Mouse (Mus musculus): Measurements from ENCODE around the gene Epas1. TPM values are rescaled to one million over a fixed set of nuclear protein-coding genes. Genes with fewer than 3 reads are reported as not detected.

Gene Epas1
- polyA plus RNA-seq, 1 experiment = 19.2 TPM

- TF ChIP-seq CTCF (IDR thresholded peaks at IDR 0.05; ENCODE audit: borderline replicate concordance, extremely low read depth, insufficient read depth, insufficient read length) (no peak), POLR2A (IDR thresholded peaks at IDR 0.05; ENCODE audit: borderline replicate concordance, extremely low read depth, insufficient read depth, insufficient read length, poor library complexity, severe bottlenecking) (no peak)
- no peak for DNase-seq (ENCODE audit: low read depth)
Observed at GRCm38 (mm10) chr17:86798460-86798859, 45.0 kb downstream of the Epas1 start.

GRCm38 (mm10) chr17:86798951-86799350, 45.5 kb downstream of the Epas1 start:
- no peak for DNase-seq (ENCODE audit: low read depth)
- TF ChIP-seq CTCF (IDR thresholded peaks at IDR 0.05; ENCODE audit: borderline replicate concordance, extremely low read depth, insufficient read depth, insufficient read length) (no peak), POLR2A (IDR thresholded peaks at IDR 0.05; ENCODE audit: borderline replicate concordance, extremely low read depth, insufficient read depth, insufficient read length, poor library complexity, severe bottlenecking) (no peak)

GRCm38 (mm10) chr17:86800535-86800934, 47.0 kb downstream of the Epas1 start:
- DNase-seq (ENCODE audit: low read depth) = no peak
- TF ChIP-seq POLR2A (IDR thresholded peaks at IDR 0.05; ENCODE audit: borderline replicate concordance, extremely low read depth, insufficient read depth, insufficient read length, poor library complexity, severe bottlenecking) (no peak), CTCF (IDR thresholded peaks at IDR 0.05; ENCODE audit: borderline replicate concordance, extremely low read depth, insufficient read depth, insufficient read length) (no peak)

GRCm38 (mm10) chr17:86801213-86801815, 47.8 kb downstream of the Epas1 start:
- DNase-seq (ENCODE audit: low read depth) = peak; percentile 47
- TF ChIP-seq CTCF (IDR thresholded peaks at IDR 0.05; ENCODE audit: borderline replicate concordance, extremely low read depth, insufficient read depth, insufficient read length) (no peak), POLR2A (IDR thresholded peaks at IDR 0.05; ENCODE audit: borderline replicate concordance, extremely low read depth, insufficient read depth, insufficient read length, poor library complexity, severe bottlenecking) (no peak)

- no peak for TF ChIP-seq CTCF (IDR thresholded peaks at IDR 0.05; ENCODE audit: borderline replicate concordance, extremely low read depth, insufficient read depth, insufficient read length)
- no peak for TF ChIP-seq POLR2A (IDR thresholded peaks at IDR 0.05; ENCODE audit: borderline replicate concordance, extremely low read depth, insufficient read depth, insufficient read length, poor library complexity, severe bottlenecking)
- peak; percentile 45 for DNase-seq (ENCODE audit: low read depth)
Observed at GRCm38 (mm10) chr17:86801876-86802275, 48.4 kb downstream of the Epas1 start.

- DNase-seq (ENCODE audit: low read depth) = no peak
- TF ChIP-seq POLR2A (IDR thresholded peaks at IDR 0.05; ENCODE audit: borderline replicate concordance, extremely low read depth, insufficient read depth, insufficient read length, poor library complexity, severe bottlenecking) (no peak), CTCF (IDR thresholded peaks at IDR 0.05; ENCODE audit: borderline replicate concordance, extremely low read depth, insufficient read depth, insufficient read length) (peak; percentile 14; the same call in 1 of the 2 replicates)
Observed at GRCm38 (mm10) chr17:86802351-86802985, 49.0 kb downstream of the Epas1 start.

- DNase-seq (ENCODE audit: low read depth) = no peak
- no peak for TF ChIP-seq POLR2A (IDR thresholded peaks at IDR 0.05; ENCODE audit: borderline replicate concordance, extremely low read depth, insufficient read depth, insufficient read length, poor library complexity, severe bottlenecking)
Observed at GRCm38 (mm10) chr17:86803147-86803546, 49.6 kb downstream of the Epas1 start.

- no peak for DNase-seq (ENCODE audit: low read depth)
- TF ChIP-seq POLR2A (IDR thresholded peaks at IDR 0.05; ENCODE audit: borderline replicate concordance, extremely low read depth, insufficient read depth, insufficient read length, poor library complexity, severe bottlenecking) (no peak), CTCF (IDR thresholded peaks at IDR 0.05; ENCODE audit: borderline replicate concordance, extremely low read depth, insufficient read depth, insufficient read length) (no peak)
Observed at GRCm38 (mm10) chr17:86803653-86804052, 50.2 kb downstream of the Epas1 start.

- DNase-seq (ENCODE audit: low read depth) = peak; percentile 79
Observed at GRCm38 (mm10) chr17:86812029-86812428, 58.5 kb downstream of the Epas1 start.

GRCm38 (mm10) chr17:86814320-86814719, 60.8 kb downstream of the Epas1 start:
- no peak for TF ChIP-seq CTCF (IDR thresholded peaks at IDR 0.05; ENCODE audit: borderline replicate concordance, extremely low read depth, insufficient read depth, insufficient read length)
- TF ChIP-seq POLR2A (IDR thresholded peaks at IDR 0.05; ENCODE audit: borderline replicate concordance, extremely low read depth, insufficient read depth, insufficient read length, poor library complexity, severe bottlenecking) = no peak
- no peak for DNase-seq (ENCODE audit: low read depth)

More at GRCm38 (mm10) chr17:86812029-86812428, 58.5 kb downstream of the Epas1 start:
- TF ChIP-seq CTCF (IDR thresholded peaks at IDR 0.05; ENCODE audit: borderline replicate concordance, extremely low read depth, insufficient read depth, insufficient read length) (peak; percentile 45; the same call in 1 of the 2 replicates), POLR2A (IDR thresholded peaks at IDR 0.05; ENCODE audit: borderline replicate concordance, extremely low read depth, insufficient read depth, insufficient read length, poor library complexity, severe bottlenecking) (no peak)

GRCm38 (mm10) chr17:86815016-86815865, 61.7 kb downstream of the Epas1 start:
- DNase-seq (ENCODE audit: low read depth) = no peak
- TF ChIP-seq CTCF (IDR thresholded peaks at IDR 0.05; ENCODE audit: borderline replicate concordance, extremely low read depth, insufficient read depth, insufficient read length) = no peak
- no peak for TF ChIP-seq POLR2A (IDR thresholded peaks at IDR 0.05; ENCODE audit: borderline replicate concordance, extremely low read depth, insufficient read depth, insufficient read length, poor library complexity, severe bottlenecking)
